ENCODE assay signal across 19 mouse cellular contexts in the genomic region with DNA sequence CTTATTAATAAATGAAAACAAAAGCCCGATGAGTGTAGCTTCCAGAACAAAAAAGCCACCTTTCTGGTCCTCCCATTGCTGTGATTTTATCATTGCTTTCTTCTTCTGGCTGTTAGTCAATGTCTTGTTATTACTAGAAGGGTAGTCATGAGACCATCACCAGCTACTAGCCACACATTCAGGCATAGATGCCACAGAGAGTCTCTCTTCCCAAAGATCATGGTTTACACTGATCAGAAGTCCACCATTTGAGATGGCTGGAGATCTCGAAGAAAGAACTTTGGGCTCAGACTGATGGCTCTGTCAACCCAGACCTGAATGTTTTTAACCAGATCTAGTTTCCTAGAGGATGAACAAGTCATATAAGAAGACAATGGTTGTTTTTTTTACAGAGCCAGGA. TPM values are rescaled to one million over a fixed set of nuclear protein-coding genes. Genes with fewer than 3 reads are reported as not detected.
A peak's percentile ranks its signal among the peaks of the same experiment; 100 is the strongest.
DNase-seq lines count a peak whose midpoint lies in the region; ATAC-seq lines count a peak whose summit lies in the region.
"Had no signal": no experiment of that assay in that cellular context is flagged by ENCODE, and none has a peak within 500 bp of the region (broad histone marks: within the 10 kb centered on the region; RNA-seq: fewer than 3 reads in every experiment).

No protein-coding gene starts in this region.

- 70% methylated on average over 2 of the region's 2 CpGs for WGBS in heart, embryonic 11.5 days (ENCODE audit: insufficient replicate concordance)
- WGBS in heart, embryonic 10.5 days = 82% methylated on average over 2 of the region's 2 CpGs

- H3K36me3 ChIP-seq in heart, embryonic 11.5 days (ENCODE audit: control insufficient read depth, insufficient read depth, low read length) = no peaks in the 10 kb centered on the region
- H3K36me3 ChIP-seq in heart, embryonic 10.5 days = no peaks in the 10 kb centered on the region
- H3K36me3 ChIP-seq: G1E had no signal

- no peak overlapping the region for H3K4me2 ChIP-seq in heart, embryonic 11.5 days

- no peaks in the 10 kb centered on the region for H3K9me3 ChIP-seq in heart, embryonic 11.5 days (replicated peaks; ENCODE audit: control insufficient read depth, low read length)
- no peaks in the 10 kb centered on the region for H3K9me3 ChIP-seq in heart, embryonic 10.5 days
- H3K9me3 ChIP-seq: G1E had no signal

- no peak overlapping the region for H3K9ac ChIP-seq in heart, embryonic 11.5 days (ENCODE audit: low read depth, low read length)

- H3K4me3 ChIP-seq in heart, embryonic 11.5 days (ENCODE audit: low read depth, low read length) = no peak overlapping the region
- H3K4me3 ChIP-seq in heart, embryonic 10.5 days = no peak overlapping the region

- H3K4me1 ChIP-seq in heart, embryonic 11.5 days (ENCODE audit: control insufficient read depth, insufficient read depth, low read length) = no peaks in the 10 kb centered on the region
- H3K4me1 ChIP-seq in heart, embryonic 10.5 days = no peaks in the 10 kb centered on the region

- ATAC-seq in heart, embryonic 11.5 days (replicated peaks; ENCODE audit: insufficient number of reproducible peaks, low FRiP score, low TSS enrichment) = no peak
- ATAC-seq: activated CD4-positive, CD25-positive, alpha-beta regulatory T cell, adult 4 months; CD4-positive, CD25-positive, alpha-beta regulatory T cell, adult 4 months; Patski had no signal

- peak; percentile 57 for DNase-seq in heart, adult 11 months
- DNase-seq in heart, embryonic 10.5 days (ENCODE audit: low spot score) = peak; percentile 55
- DNase-seq in heart, adult 9 months (ENCODE audit: low spot score in 2 of 2) = no peak
- DNase-seq: adrenal gland, adult 2 months; adrenal gland, adult 8-10 months; adrenal gland, postnatal 10 days; adrenal gland, postnatal 14 days; adrenal gland, postnatal 25 days; adrenal gland, postnatal 36 days; B cell, adult 2 months; cerebellum, adult 11 months; cerebellum, adult 11-12 months; cerebellum, adult 18-20 months had no signal

- no peak overlapping the region for H3K27ac ChIP-seq in heart, embryonic 11.5 days (ENCODE audit: low read depth, low read length)
- no peak overlapping the region for H3K27ac ChIP-seq in heart, embryonic 10.5 days

- no peaks in the 10 kb centered on the region for H3K27me3 ChIP-seq in heart, embryonic 11.5 days (ENCODE audit: control insufficient read depth, insufficient read depth, low read length)
- no peaks in the 10 kb centered on the region for H3K27me3 ChIP-seq in heart, embryonic 10.5 days (ENCODE audit: insufficient read depth, poor library complexity, severe bottlenecking)
- H3K27me3 ChIP-seq: CH12.LX, Patski had no signal

RNA-seq across cellular contexts. Expression of a gene that starts 38.3 kb away (rescaled TPM):
- polyA plus RNA-seq in heart, embryonic 11.5 days (2014; fragmentation: Nextera tagmentation; extraction: Ambion mirVana) = 1.3 and 2.7 TPM in 2 replicates
- 0.55 and 1.8 TPM in 2 replicates for polyA plus RNA-seq in heart, embryonic 10.5 days (2016; fragmentation: Nextera tagmentation; extraction: Ambion mirVana)
- polyA plus RNA-seq: G1E had no signal

Comparison
In these comparisons a context has a peak if more than half of its experiments do, and no peak if none do; other contexts are left out.
1. DNase-seq: peak in heart, adult 11 months (single experiment) and heart, embryonic 10.5 days (single experiment); none in heart, adult 9 months (0 of 2).